Mouse (Mus musculus) lung, adult 10 weeks (tissue): ENCODE measurements around the gene Skint6. TPM values are rescaled to one million over a fixed set of nuclear protein-coding genes. Genes with fewer than 3 reads are reported as not detected.

Source experiments
- polyA plus RNA-seq: library from polyadenylated mRNA; stranded (reverse); fragments of 350-450 nt; fragmentation: Illumina TruSeq; extraction: RNeasy Lipid Tissue Mini Kit (QIAGEN cat#74804); gene quantifications from one replicate; pipeline ENCODE4 v1.2.3, GENCODE M21; 2014; ENCODE audit warnings: low read depth, low replicate concordance; ENCODE audit not compliant: insufficient read depth

Gene Skint6
- not detected for polyA plus RNA-seq

GRCm38 (mm10) chr4:113286873-113287272 is at the start of gene Skint6:
TSS of gene Skint6 (minus strand) at chr4:113286973.

GRCm38 (mm10) chr4:112774766-112775165 is 512.0 kb downstream of the Skint6 start, which contains the start of gene Skint10:
TSS of gene Skint10 (minus strand) at chr4:112774866.

